Mouse (Mus musculus) heart, embryonic 14.5 days (tissue): ENCODE data around the gene Fer1l4. TPM values are rescaled to one million over a fixed set of nuclear protein-coding genes. Genes with fewer than 3 reads are reported as not detected.
A peak's percentile ranks its signal among the peaks of the same experiment; 100 is the strongest.

Experiments
- ATAC-seq: fragments of 200-750 bp; cut with Nextera tagmentation; 2 replicates; pipeline ENCODE4 v1.8.0; 2017; ENCODE audit warnings: low read depth, moderate TSS enrichment; ENCODE audit not compliant: insufficient number of reproducible peaks, insufficient read depth, low FRiP score
- H3K27ac ChIP-seq, 2 experiments: fragments of 200-500 bp in 1 of 2; fragments of 300-500 bp in 1 of 2; sonication (generic) in 1 of 2; replicated peaks in 1 of 2; 2 replicates each; pipeline ENCODE4 v1.5.1; 2012 to 2014; ENCODE audit warnings: low read depth in 2 of 2, low read length in 2 of 2, control low read depth in 1 of 2, mild to moderate bottlenecking in 1 of 2, mixed read lengths in 1 of 2; ENCODE audit not compliant: control insufficient read depth in 1 of 2, insufficient read depth in 1 of 2
- H3K27me3 ChIP-seq: fragments of 300-500 bp; sonication (generic); 2 replicates; pipeline ENCODE4 v1.6.1; 2014; ENCODE audit warnings: mild to moderate bottlenecking, low read length, control low read depth; ENCODE audit not compliant: control insufficient read depth, insufficient read depth
- H3K36me3 ChIP-seq: fragments of 300-500 bp; sonication (generic); 2 replicates; pipeline ENCODE4 v1.6.1; 2014; ENCODE audit warnings: mild to moderate bottlenecking, control low read depth, low read length, mixed read lengths; ENCODE audit not compliant: control insufficient read depth, insufficient read depth
- H3K4me1 ChIP-seq, 2 experiments: fragments of 200-500 bp in 1 of 2; fragments of 300-500 bp in 1 of 2; sonication (generic) in 1 of 2; 2 replicates each; pipeline ENCODE4 v1.6.1; 2012 to 2014; ENCODE audit warnings: low read length in 2 of 2, control low read depth in 1 of 2, mixed read lengths in 1 of 2; ENCODE audit not compliant: control insufficient read depth in 2 of 2, insufficient read depth in 2 of 2
- H3K4me2 ChIP-seq: fragments of 300-500 bp; sonication (generic); 2 replicates; pipeline ENCODE4 v1.6.1; 2014; ENCODE audit warnings: mild to moderate bottlenecking, low read length
- H3K4me3 ChIP-seq, 2 experiments: fragments of 200-500 bp in 1 of 2; fragments of 300-500 bp in 1 of 2; sonication (generic) in 1 of 2; 2 replicates each; pipeline ENCODE4 v1.5.1; 2012 to 2014; ENCODE audit warnings: low read length in 2 of 2, mild to moderate bottlenecking in 2 of 2, control low read depth in 1 of 2, low read depth in 1 of 2, moderate library complexity in 1 of 2; ENCODE audit not compliant: control insufficient read depth in 1 of 2, insufficient read depth in 1 of 2
- H3K9ac ChIP-seq: fragments of 300-500 bp; sonication (generic); 2 replicates; pipeline ENCODE4 v1.6.1; 2014; ENCODE audit warnings: mild to moderate bottlenecking, low read length
- H3K9me3 ChIP-seq: fragments of 300-500 bp; sonication (generic); 2 replicates; pipeline ENCODE4 v1.6.1; 2016; ENCODE audit warnings: low read length, control low read depth; ENCODE audit not compliant: control insufficient read depth
- WGBS: fragments of 180-500 bp; shearing (Covaris S2); extraction: QIAGEN DNeasy Blood & Tissue Kit; methylation state at CpG from one replicate; pipeline ENCODE4 v1.1.7; 2014; 5-methylcytosine and 5-hydroxymethylcytosine counted together
- polyA plus RNA-seq: library from polyadenylated mRNA; unstranded; fragments of >200 nt; fragmentation: Nextera tagmentation; extraction: Ambion mirVana; gene quantifications from 2 replicates; pipeline ENCODE4 v1.2.1, GENCODE M21; 2014

Gene Fer1l4
- polyA plus RNA-seq, 1 experiment from 2014 or later: not detected

DNA sequence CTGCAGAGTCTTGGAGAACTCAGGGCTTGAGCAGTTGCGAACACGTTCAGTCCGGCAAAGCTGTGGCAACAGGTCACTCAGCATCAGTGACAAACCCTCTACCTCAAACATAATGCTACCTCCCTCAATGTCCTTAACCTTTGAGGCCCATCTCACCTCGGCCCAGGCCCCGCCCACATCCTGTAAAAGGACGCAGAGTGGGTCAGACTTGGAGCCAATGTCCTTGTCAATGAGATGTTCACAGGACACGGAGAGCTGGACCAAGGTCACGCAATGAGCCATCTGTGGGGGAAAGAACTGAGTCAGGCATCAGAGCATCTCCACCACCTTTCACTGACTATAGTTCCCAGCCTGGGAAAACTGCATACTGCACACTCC, 26.4 kb upstream of the Fer1l4 start:
- Histone ChIP-seq H3K27me3 (no peaks in the 10 kb centered on the region), H3K9me3 (no peaks in the 10 kb centered on the region), H3K4me1 (peaks cover 11 to 19% of the 10 kb centered on the region in 2 experiments; a peak in 3 of 4 replicates), H3K4me3 (no peak overlapping the region), H3K9ac (no peak overlapping the region), H3K27ac (no peak overlapping the region), H3K36me3 (peaks cover 48% of the 10 kb centered on the region), H3K4me2 (no peak overlapping the region)
- WGBS: 78% methylated on average over 8 of the region's 8 CpGs
- ATAC-seq: no peak

DNA sequence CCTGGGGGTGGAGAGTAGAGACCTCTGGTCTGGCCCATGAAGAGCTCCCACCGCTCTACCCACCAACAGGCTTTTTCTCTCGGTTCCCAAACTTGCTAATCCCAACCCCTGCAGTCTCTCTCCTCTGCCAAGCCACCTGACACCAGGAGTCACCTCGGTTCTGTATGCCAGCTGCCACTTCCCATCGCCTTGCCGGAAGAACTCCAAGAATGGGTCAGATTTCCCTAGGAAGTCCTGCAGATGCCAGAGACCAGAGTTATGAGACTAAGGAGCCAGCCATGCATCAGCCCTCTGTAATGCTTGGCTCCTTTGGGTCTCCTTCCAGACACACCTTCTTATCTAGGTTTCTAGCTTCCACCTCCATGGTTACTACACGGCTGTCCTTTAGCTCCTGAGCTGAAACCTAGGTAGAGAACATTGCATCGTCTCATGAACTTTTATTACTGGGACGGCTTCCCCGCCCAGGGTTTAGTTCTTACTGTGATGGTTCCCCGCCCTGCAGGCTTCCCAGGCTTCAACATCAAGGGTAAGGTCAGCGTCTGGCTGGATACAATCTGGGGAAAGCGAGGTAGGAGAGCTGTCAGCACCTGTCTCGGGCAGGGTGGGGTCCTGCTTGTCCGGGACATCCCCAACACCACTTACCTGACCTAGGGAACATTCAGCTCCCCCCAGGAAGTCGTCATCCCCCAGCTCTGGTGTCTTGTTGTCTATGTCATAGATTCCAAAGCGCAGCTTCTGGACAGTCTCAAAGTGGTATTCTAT, 25.9 kb upstream of the Fer1l4 start:
- WGBS: 86% methylated on average over 16 of the region's 16 CpGs
- ATAC-seq: no peak
- H3K4me1 ChIP-seq: peaks cover 11 to 19% of the 10 kb centered on the region in 2 experiments; a peak in 3 of 4 replicates
- no peak overlapping the region for H3K4me2 ChIP-seq
- no peaks in the 10 kb centered on the region for H3K27me3 ChIP-seq
- H3K9me3 ChIP-seq: no peaks in the 10 kb centered on the region
- no peak overlapping the region for H3K9ac ChIP-seq
- no peak overlapping the region for H3K4me3 ChIP-seq
- H3K27ac ChIP-seq: no peak overlapping the region
- peaks cover 54% of the 10 kb centered on the region for H3K36me3 ChIP-seq

DNA sequence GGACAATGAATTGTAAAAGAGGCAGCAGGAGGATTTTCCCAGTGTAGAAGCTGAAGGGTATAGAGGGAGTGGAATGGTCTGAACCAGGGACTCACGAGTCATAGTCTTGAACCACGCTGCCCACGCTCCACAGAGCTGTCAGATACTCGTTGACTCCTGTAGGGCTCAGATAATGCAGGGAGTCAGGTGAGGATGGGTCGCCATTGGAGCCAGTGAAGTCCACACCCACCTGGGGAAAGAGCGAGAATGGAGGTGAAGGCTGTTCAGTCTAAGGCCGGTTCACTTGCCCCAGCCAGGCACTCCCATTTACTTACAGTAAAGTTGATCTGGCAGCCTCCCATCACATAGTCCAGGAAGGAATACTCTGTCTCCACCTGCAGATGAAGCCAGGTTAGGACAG, 24.7 kb upstream of the Fer1l4 start:
- H3K4me2 ChIP-seq: no peak overlapping the region
- no peaks in the 10 kb centered on the region for H3K9me3 ChIP-seq
- H3K27me3 ChIP-seq: no peaks in the 10 kb centered on the region
- no peak for ATAC-seq
- no peak overlapping the region for H3K27ac ChIP-seq
- peaks cover 11 to 16% of the 10 kb centered on the region in 2 experiments; a peak in 3 of 4 replicates for H3K4me1 ChIP-seq
- 85% methylated on average over 7 of the region's 7 CpGs for WGBS
- no peak overlapping the region for H3K9ac ChIP-seq
- no peak overlapping the region for H3K4me3 ChIP-seq
- H3K36me3 ChIP-seq: peaks cover 65% of the 10 kb centered on the region

DNA sequence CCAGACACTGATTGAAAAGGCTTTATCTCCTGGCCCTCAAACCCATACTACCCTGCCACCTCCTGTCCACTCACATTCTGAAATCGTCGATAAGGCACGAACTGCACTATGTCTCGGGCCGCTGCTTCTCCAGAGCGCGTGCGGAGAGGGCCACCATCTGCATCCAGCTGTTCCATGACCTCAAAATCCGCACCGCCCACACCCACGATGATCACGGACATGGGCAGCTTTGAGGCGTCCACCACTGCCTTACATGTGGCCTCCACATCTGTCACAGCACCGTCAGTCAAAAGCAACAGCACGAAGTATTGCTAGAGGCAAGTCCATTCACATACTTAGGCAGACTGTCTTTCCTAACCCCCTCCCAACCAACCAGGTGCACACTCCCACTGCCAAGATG, 21.0 kb upstream of the Fer1l4 start:
- no peak overlapping the region for H3K4me3 ChIP-seq
- H3K27ac ChIP-seq: no peak overlapping the region
- ATAC-seq: no peak
- no peaks in the 10 kb centered on the region for H3K27me3 ChIP-seq
- no peak overlapping the region for H3K9ac ChIP-seq
- H3K36me3 ChIP-seq: peaks cover 97% of the 10 kb centered on the region
- H3K4me1 ChIP-seq: no peaks in the 10 kb centered on the region
- H3K9me3 ChIP-seq: peaks cover 2% of the 10 kb centered on the region; the same call in 1 of the 2 replicates
- H3K4me2 ChIP-seq: no peak overlapping the region
- 94% methylated on average over 15 of the region's 15 CpGs for WGBS

DNA sequence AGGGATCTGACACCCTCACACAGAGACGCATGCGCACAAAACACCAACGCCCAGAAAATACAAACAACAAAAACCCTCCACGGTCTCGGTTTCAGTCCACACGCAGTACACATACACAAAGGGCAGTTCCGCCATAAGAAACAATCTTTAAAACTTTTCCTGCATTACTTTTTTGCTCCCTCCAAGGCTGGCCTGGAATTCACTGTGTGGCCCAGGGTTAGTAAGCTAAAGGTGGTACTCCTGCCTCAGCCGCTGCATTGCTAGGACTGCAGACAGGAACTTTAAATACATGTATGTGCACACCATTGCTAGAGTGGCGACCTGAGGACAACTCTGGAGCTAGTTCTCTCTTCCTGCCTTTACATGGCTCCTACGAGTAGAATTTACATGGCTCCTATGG, 18.5 kb upstream of the Fer1l4 start:
- Histone ChIP-seq H3K27ac (no peak overlapping the region), H3K36me3 (peaks cover 75% of the 10 kb centered on the region), H3K9me3 (peaks cover 3% of the 10 kb centered on the region; the same call in 1 of the 2 replicates), H3K4me1 (no peaks in the 10 kb centered on the region), H3K4me2 (no peak overlapping the region), H3K4me3 (no peak overlapping the region), H3K9ac (no peak overlapping the region), H3K27me3 (no peaks in the 10 kb centered on the region)
- 97% methylated on average over 10 of the region's 10 CpGs for WGBS
- no peak for ATAC-seq

DNA sequence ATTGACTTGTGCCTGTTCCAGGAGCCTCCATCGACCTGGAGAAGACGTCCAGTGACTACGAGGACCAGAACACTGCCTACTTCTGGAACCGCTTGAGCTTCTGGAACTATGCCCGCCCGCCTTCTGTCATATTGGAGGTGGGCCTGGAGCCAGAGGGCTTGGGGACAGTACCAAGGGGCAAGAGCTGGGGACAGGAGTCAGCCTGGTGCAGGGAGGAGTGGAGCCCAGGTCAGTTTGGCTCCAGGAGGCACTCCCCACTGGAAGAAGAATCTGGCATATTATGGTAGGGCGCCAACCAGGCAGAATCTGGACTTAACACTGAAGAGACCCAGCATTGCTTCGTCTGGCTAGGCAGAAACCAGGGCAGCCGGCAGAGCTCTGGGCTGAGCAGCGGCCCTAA, 15.2 kb upstream of the Fer1l4 start:
- Histone ChIP-seq H3K4me2 (no peak overlapping the region), H3K27me3 (no peaks in the 10 kb centered on the region), H3K9ac (no peak overlapping the region), H3K27ac (no peak overlapping the region), H3K9me3 (peaks cover 3% of the 10 kb centered on the region; the same call in 1 of the 2 replicates), H3K4me3 (no peak overlapping the region), H3K4me1 (peaks cover 2 to 6% of the 10 kb centered on the region in 2 experiments; a peak in 3 of 4 replicates), H3K36me3 (peaks cover 41% of the 10 kb centered on the region)
- no peak for ATAC-seq
- 88% methylated on average over 10 of the region's 10 CpGs for WGBS

DNA sequence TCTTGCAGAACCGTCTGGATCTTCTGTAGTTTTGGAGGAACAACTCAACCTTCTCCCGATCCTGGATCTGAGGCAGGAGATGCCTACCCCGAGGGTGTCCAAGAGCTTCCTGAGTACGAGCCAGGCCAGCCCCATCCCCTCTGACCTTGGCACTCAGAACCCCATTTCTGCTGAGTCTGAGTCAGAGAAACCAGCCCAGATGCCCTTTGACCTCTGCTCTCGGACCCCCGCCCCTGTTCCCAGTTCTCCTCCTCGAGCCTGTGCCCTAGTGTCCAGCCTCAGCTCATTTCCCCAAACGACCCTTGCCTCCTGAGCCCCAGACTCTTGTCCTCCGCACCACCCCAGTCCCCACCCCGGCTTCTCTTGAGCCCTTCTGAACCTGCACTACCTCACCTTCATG, 13.4 kb upstream of the Fer1l4 start:
- Histone ChIP-seq H3K4me3 (peak overlapping the region; percentile 78 to 83), H3K9me3 (peaks cover 3% of the 10 kb centered on the region; the same call in 1 of the 2 replicates), H3K4me1 (peaks cover 2 to 6% of the 10 kb centered on the region in 2 experiments; a peak in 3 of 4 replicates), H3K27ac (no peak overlapping the region), H3K36me3 (peaks cover 24% of the 10 kb centered on the region), H3K4me2 (peak overlapping the region; percentile 97), H3K9ac (peak overlapping the region; percentile 84), H3K27me3 (no peaks in the 10 kb centered on the region)
- 37% methylated on average over 10 of the region's 10 CpGs for WGBS
- peak; percentile 4; the same call in 1 of the 2 replicates for ATAC-seq
